Mouse (Mus musculus): ENCODE data around the gene Vill.

- TF ChIP-seq GATA1 (IDR thresholded peaks at IDR 0.05; ENCODE audit: low read length) (no peak), TAL1 (IDR thresholded peaks at IDR 0.05; ENCODE audit: low read length) (no peak)
Observed at GRCm38 (mm10) chr9:119091581-119092310, 39.2 kb downstream of the Vill start.

Data from erythroblast, embryonic 14.5 days (primary cell).